Mouse (Mus musculus): ENCODE data around the gene Ttc17.

Gene Ttc17

GRCm38 (mm10) chr2:94290483-94290882 lies 116.0 kb downstream of the Ttc17 start:
- peak; percentile 76 for DNase-seq (ENCODE audit: low spot score)

- DNase-seq (ENCODE audit: low spot score) = no peak
Measured at GRCm38 (mm10) chr2:94289659-94290058, 116.8 kb downstream of the Ttc17 start.

- peak; percentile 48 for DNase-seq (ENCODE audit: low spot score)
Measured at GRCm38 (mm10) chr2:94289169-94289568, 117.3 kb downstream of the Ttc17 start.

- DNase-seq (ENCODE audit: low spot score) = peak; percentile 47
Measured at GRCm38 (mm10) chr2:94288086-94288485, 118.4 kb downstream of the Ttc17 start.

GRCm38 (mm10) chr2:94287435-94287834 lies 119.1 kb downstream of the Ttc17 start:
- DNase-seq (ENCODE audit: low spot score) = no peak

GRCm38 (mm10) chr2:94283526-94283925 lies 123.0 kb downstream of the Ttc17 start:
- peak; percentile 36 for DNase-seq (ENCODE audit: low spot score)

- no peak for DNase-seq (ENCODE audit: low spot score)
Measured at GRCm38 (mm10) chr2:94279596-94279995, 126.9 kb downstream of the Ttc17 start.

- DNase-seq (ENCODE audit: low spot score) = no peak
Measured at GRCm38 (mm10) chr2:94276103-94276502, 130.4 kb downstream of the Ttc17 start.

- no peak for DNase-seq (ENCODE audit: low spot score)
Measured at GRCm38 (mm10) chr2:94275658-94276057, 130.8 kb downstream of the Ttc17 start.

- DNase-seq (ENCODE audit: low spot score) = peak; percentile 87
Measured at GRCm38 (mm10) chr2:94273154-94274021, 133.1 kb downstream of the Ttc17 start.

- DNase-seq (ENCODE audit: low spot score) = no peak
Measured at GRCm38 (mm10) chr2:94271176-94271575, 135.3 kb downstream of the Ttc17 start.

GRCm38 (mm10) chr2:94268835-94269234 lies 137.7 kb downstream of the Ttc17 start:
- DNase-seq (ENCODE audit: low spot score) = no peak

- no peak for DNase-seq (ENCODE audit: low spot score)
Measured at GRCm38 (mm10) chr2:94267213-94267850, 139.2 kb downstream of the Ttc17 start.

- no peak for DNase-seq (ENCODE audit: low spot score)
Measured at GRCm38 (mm10) chr2:94266381-94267160, 139.9 kb downstream of the Ttc17 start.

- DNase-seq (ENCODE audit: low spot score) = peak; percentile 62
Measured at GRCm38 (mm10) chr2:94265221-94266191, 141.0 kb downstream of the Ttc17 start.

- DNase-seq (ENCODE audit: low spot score) = no peak
Measured at GRCm38 (mm10) chr2:94264631-94265098, 141.8 kb downstream of the Ttc17 start.

GRCm38 (mm10) chr2:94264006-94264405 lies 142.5 kb downstream of the Ttc17 start:
- no peak for DNase-seq (ENCODE audit: low spot score)

GRCm38 (mm10) chr2:94263530-94263937 lies 143.0 kb downstream of the Ttc17 start:
- peak; percentile 58 for DNase-seq (ENCODE audit: low spot score)

- DNase-seq (ENCODE audit: low spot score) = peak; percentile 38
Measured at GRCm38 (mm10) chr2:94262917-94263529, 143.5 kb downstream of the Ttc17 start.

- peak; percentile 34 for DNase-seq (ENCODE audit: low spot score)
Measured at GRCm38 (mm10) chr2:94254102-94254501, 152.4 kb downstream of the Ttc17 start.

Data from MN1 (cell line).